In the genomic region with DNA sequence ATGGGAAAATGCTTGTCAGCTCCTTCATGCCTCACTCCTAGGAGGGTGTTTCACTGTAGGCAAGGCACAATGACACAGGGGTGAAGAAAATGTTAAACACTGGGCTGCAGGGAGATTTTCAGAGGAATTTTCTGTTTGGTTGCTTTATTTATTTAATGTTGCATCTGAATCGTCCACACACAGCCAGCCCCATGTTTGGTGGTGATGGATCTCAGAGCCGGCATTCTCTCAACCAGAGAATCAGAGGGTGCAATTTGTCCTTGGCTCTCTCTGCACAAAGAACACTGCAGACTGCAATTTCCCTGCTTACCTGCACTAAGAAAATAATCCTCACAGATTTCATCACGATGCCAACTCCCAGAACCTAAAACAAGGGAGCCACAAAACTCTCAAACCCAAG, we compare ENCODE assay signal across 29 mouse cellular contexts. TPM values are rescaled to one million over a fixed set of nuclear protein-coding genes. Genes with fewer than 3 reads are reported as not detected.
"Had no signal": no experiment of that assay in that cellular context is flagged by ENCODE, and none has a peak within 500 bp of the region (broad histone marks: within the 10 kb centered on the region; RNA-seq: fewer than 3 reads in every experiment).

No protein-coding gene starts in this region.

- DNase-seq: gastrocnemius, postnatal 14 days; gastrocnemius, postnatal 36 days; heart, adult 11 months; heart, adult 2 months; heart, postnatal 14 days; heart, postnatal 36 days; kidney, adult 11 months; kidney, adult 2 months; kidney, adult 9 months; kidney, postnatal 14 days; kidney, postnatal 36 days; layer of hippocampus, adult 9-11 months; layer of hippocampus, postnatal 36 days; left cerebral cortex, postnatal 4 days had no signal

- H3K4me2 ChIP-seq: heart, embryonic 11.5 days; heart, embryonic 13.5 days; heart, embryonic 15.5 days; hindbrain, embryonic 14.5 days; kidney, embryonic 15.5 days; limb, embryonic 13.5 days; limb, embryonic 15.5 days; liver, embryonic 12.5 days had no signal

- H3K9ac ChIP-seq: heart, embryonic 13.5 days; heart, embryonic 15.5 days; hindbrain, embryonic 14.5 days; kidney, embryonic 15.5 days; limb, embryonic 13.5 days; limb, embryonic 15.5 days; liver, embryonic 12.5 days; liver, embryonic 14.5 days had no signal

- H3K4me3 ChIP-seq: heart, adult 2 months; heart, embryonic 13.5 days; heart, embryonic 15.5 days; kidney, embryonic 15.5 days; limb, embryonic 13.5 days; limb, embryonic 15.5 days; liver, embryonic 12.5 days had no signal

- ATAC-seq: hindbrain, embryonic 16.5 days; intestine, embryonic 16.5 days; liver, embryonic 12.5 days had no signal

- H3K9me3 ChIP-seq: heart, embryonic 13.5 days; heart, embryonic 15.5 days; kidney, embryonic 15.5 days; limb, embryonic 13.5 days; limb, embryonic 15.5 days; liver, embryonic 12.5 days had no signal

- H3K27ac ChIP-seq: heart, adult 2 months; heart, embryonic 13.5 days; heart, embryonic 15.5 days; hindbrain, embryonic 14.5 days; kidney, embryonic 15.5 days; kidney, postnatal 0 days; limb, embryonic 13.5 days; limb, embryonic 15.5 days; liver, embryonic 12.5 days; liver, embryonic 14.5 days had no signal

- H3K4me1 ChIP-seq: heart, embryonic 13.5 days; heart, embryonic 15.5 days; liver, embryonic 12.5 days had no signal

- H3K36me3 ChIP-seq: heart, embryonic 13.5 days; heart, embryonic 15.5 days; kidney, embryonic 15.5 days; limb, embryonic 13.5 days; limb, embryonic 15.5 days; liver, embryonic 12.5 days had no signal

RNA-seq across cellular contexts. Expression of gene Phox2b, which starts 3.9 kb away (rescaled TPM):
- polyA plus RNA-seq: gonadal fat pad, adult 2 months; heart, postnatal 0 days; liver, adult 2 months had no signal
